Mouse (Mus musculus) spleen, adult 2 months (tissue): ENCODE data around the gene Slc25a26.

ENCODE experiments used
- CTCF ChIP-seq: fragments of 200-500 bp; IDR thresholded peaks from 2 replicates; pipeline ENCODE4 v1.5.1; 2011; ENCODE audit warnings: mild to moderate bottlenecking, inconsistent platforms; ENCODE audit not compliant: insufficient read depth, insufficient read length, insufficient replicate concordance; ENCODE audit errors: extremely low read depth
- POLR2A ChIP-seq: fragments of 200-500 bp; IDR thresholded peaks from 2 replicates; pipeline ENCODE4 v1.6.1; 2011; ENCODE audit warnings: low read depth, low read length, inconsistent platforms

DNA sequence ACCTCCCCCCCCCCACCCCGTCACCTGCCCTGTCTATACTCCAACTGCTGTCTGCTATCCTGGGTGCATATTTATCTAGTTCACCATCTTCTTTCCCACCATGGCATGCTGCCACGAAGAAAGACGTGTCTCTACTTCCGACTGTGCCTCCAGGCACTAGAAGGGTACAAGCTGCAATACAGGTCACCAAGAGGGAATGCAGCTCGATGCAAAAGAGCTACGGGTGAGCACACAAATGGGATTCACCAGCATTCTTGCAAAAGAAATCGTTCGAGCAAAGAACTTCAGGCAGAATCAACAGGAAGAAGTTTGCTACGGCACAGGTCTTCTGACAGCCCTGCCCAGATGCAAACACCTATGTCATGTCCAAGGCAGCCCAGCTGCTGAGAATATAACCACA is 134.6 kb downstream of the Slc25a26 start:
- no peak for TF ChIP-seq CTCF
- TF ChIP-seq POLR2A = no peak
